Comparison of ENCODE assay signal across 10 mouse cellular contexts in genomic region chr15:89174889-89175339, GRCm38 (mm10). TPM values are rescaled to one million over a fixed set of nuclear protein-coding genes. Genes with fewer than 3 reads are reported as not detected.
A peak's percentile ranks its signal among the peaks of the same experiment; 100 is the strongest.
DNase-seq lines count a peak whose midpoint lies in the region; ATAC-seq and TF ChIP-seq lines count a peak whose summit lies in the region.
"Had no signal": no experiment of that assay in that cellular context is flagged by ENCODE, and none has a peak within 500 bp of the region (broad histone marks: within the 10 kb centered on the region; RNA-seq: fewer than 3 reads in every experiment).

No protein-coding gene starts in this region.

- H3K27me3 ChIP-seq in cerebellum, adult 2 months (ENCODE audit: control insufficient read depth, insufficient read depth, low read length), result no peaks in the 10 kb centered on the region
- no peaks in the 10 kb centered on the region for H3K27me3 ChIP-seq in lung, embryonic 16.5 days (ENCODE audit: control insufficient read depth, insufficient read depth, low read depth, low read length)
- H3K27me3 ChIP-seq in stomach, embryonic 15.5 days (replicated peaks), result no peaks in the 10 kb centered on the region

- H3K4me3 ChIP-seq in cerebellum, adult 2 months (replicated peaks; ENCODE audit: insufficient read depth, low read depth, low read length), result no peak overlapping the region
- no peak overlapping the region for H3K4me3 ChIP-seq in lung, embryonic 16.5 days (ENCODE audit: low read length)
- no peak overlapping the region for H3K4me3 ChIP-seq in stomach, embryonic 15.5 days (replicated peaks)

- peak in 1 of 2 experiments; percentile 53 for DNase-seq in cerebellum, adult 2 months
- no peak for DNase-seq in cerebellum, adult 8-10 months
- DNase-seq in lung, postnatal 14 days, result no peak
- DNase-seq in kidney, postnatal 25 days, result peak; percentile 47 to 75
- DNase-seq in adrenal gland, adult 8-10 months, result no peak
- DNase-seq in embryo, embryonic 10.5 days (ENCODE audit: low spot score), result no peak
- DNase-seq: embryo, embryonic 11 days; heart, adult 11 months had no signal

- peak overlapping the region; percentile 26; the same call in 1 of the 2 replicates for H3K9ac ChIP-seq in lung, embryonic 16.5 days (ENCODE audit: low read length)
- no peak overlapping the region for H3K9ac ChIP-seq in stomach, embryonic 15.5 days

- no peaks in the 10 kb centered on the region for H3K9me3 ChIP-seq in lung, embryonic 16.5 days (ENCODE audit: control insufficient read depth, low read length)
- no peaks in the 10 kb centered on the region for H3K9me3 ChIP-seq in stomach, embryonic 15.5 days

- no peak for TF ChIP-seq POLR2A in cerebellum, adult 2 months (IDR thresholded peaks at IDR 0.05; ENCODE audit: borderline replicate concordance, insufficient read depth, low read length)

- H3K4me1 ChIP-seq in cerebellum, adult 2 months (ENCODE audit: control insufficient read depth, insufficient read depth, low read length), result peaks cover 50% of the 10 kb centered on the region
- H3K4me1 ChIP-seq in lung, embryonic 16.5 days (replicated peaks; ENCODE audit: control insufficient read depth, insufficient read depth, low read length), result peaks cover 82% of the 10 kb centered on the region
- peaks cover 96% of the 10 kb centered on the region for H3K4me1 ChIP-seq in stomach, embryonic 15.5 days

- TF ChIP-seq CTCF in cerebellum, adult 2 months (IDR thresholded peaks at IDR 0.05; ENCODE audit: borderline replicate concordance, insufficient read depth, low read depth, low read length), result no peak

- H3K27ac ChIP-seq in cerebellum, adult 2 months (ENCODE audit: insufficient read depth, low read length), result 0 out of 2 replicates have a peak overlapping the region, but pooled peaks have one; percentile 39
- peak overlapping the region; percentile 79; the same call in 1 of the 2 replicates for H3K27ac ChIP-seq in lung, embryonic 16.5 days (ENCODE audit: low read length)
- H3K27ac ChIP-seq in stomach, embryonic 15.5 days, result peak overlapping the region; percentile 38; the same call in 1 of the 2 replicates

- no peak for ATAC-seq in lung, embryonic 16.5 days (ENCODE audit: low read depth)
- no peak for ATAC-seq in stomach, embryonic 15.5 days (ENCODE audit: insufficient read depth, low FRiP score, low read depth)

- 29% methylated on average over 11 of the region's 11 CpGs for WGBS in cerebellum, adult 2 months
- WGBS in lung, embryonic 16.5 days, result 37% methylated on average over 11 of the region's 11 CpGs
- WGBS in stomach, embryonic 15.5 days, result 53% methylated on average over 11 of the region's 11 CpGs

- no peaks in the 10 kb centered on the region; the same call in 1 of the 2 replicates for H3K36me3 ChIP-seq in lung, embryonic 16.5 days (ENCODE audit: control insufficient read depth, insufficient read depth, low read length)
- no peaks in the 10 kb centered on the region for H3K36me3 ChIP-seq in stomach, embryonic 15.5 days

- H3K4me2 ChIP-seq in lung, embryonic 16.5 days (ENCODE audit: low read depth, low read length), result peak overlapping the region; percentile 16; the same call in 1 of the 2 replicates
- H3K4me2 ChIP-seq in stomach, embryonic 15.5 days, result peak overlapping the region; percentile 99; the same call in 1 of the 2 replicates

RNA-seq across cellular contexts. Expression of gene Plxnb2, which starts 5.7 kb away (rescaled TPM):
- polyA plus RNA-seq in cerebellum, adult 2 months (2012; rRNA removed), result 127 and 141 TPM in 2 replicates
- polyA plus RNA-seq in lung, embryonic 16.5 days (2015; fragmentation: Nextera tagmentation; extraction: Ambion mirVana), result 134 and 139 TPM in 2 replicates
- polyA plus RNA-seq in stomach, embryonic 15.5 days (2015; fragmentation: Nextera tagmentation; extraction: Ambion mirVana), result 128 and 129 TPM in 2 replicates
- 100 to 1,000 TPM; 153 to 177 (median 157) TPM for total RNA-seq in adrenal gland, adult 8-10 months (2022)

RNA-seq across cellular contexts. Expression of gene Dennd6b, which starts 21.4 kb away (rescaled TPM):
- polyA plus RNA-seq in cerebellum, adult 2 months (2012; rRNA removed), result 156 and 165 TPM in 2 replicates
- polyA plus RNA-seq in lung, embryonic 16.5 days (2015; fragmentation: Nextera tagmentation; extraction: Ambion mirVana), result 12.2 and 12.5 TPM in 2 replicates
- polyA plus RNA-seq in stomach, embryonic 15.5 days (2015; fragmentation: Nextera tagmentation; extraction: Ambion mirVana), result 12.5 and 14.9 TPM in 2 replicates
- 10 to 100 TPM in 1 of 4 experiments, 1 to 10 TPM in 3; 6.9 to 13.2 (median 8.9) TPM for total RNA-seq in adrenal gland, adult 8-10 months (2022)

RNA-seq across cellular contexts. Expression of gene Mapk11, which starts 25.5 kb away (rescaled TPM):
- polyA plus RNA-seq in cerebellum, adult 2 months (2012; rRNA removed), result 58.1 and 64.1 TPM in 2 replicates
- 9.6 and 10.3 TPM in 2 replicates for polyA plus RNA-seq in lung, embryonic 16.5 days (2015; fragmentation: Nextera tagmentation; extraction: Ambion mirVana)
- 5.9 and 6.4 TPM in 2 replicates for polyA plus RNA-seq in stomach, embryonic 15.5 days (2015; fragmentation: Nextera tagmentation; extraction: Ambion mirVana)
- 1 to 10 TPM; 4.6 to 7.7 (median 6.3) TPM for total RNA-seq in adrenal gland, adult 8-10 months (2022)

RNA-seq across cellular contexts. Expression of gene Mapk12, which starts 34.4 kb away (rescaled TPM):
- polyA plus RNA-seq in cerebellum, adult 2 months (2012; rRNA removed), result 112 and 128 TPM in 2 replicates
- polyA plus RNA-seq in lung, embryonic 16.5 days (2015; fragmentation: Nextera tagmentation; extraction: Ambion mirVana), result 12.2 and 13.9 TPM in 2 replicates
- polyA plus RNA-seq in stomach, embryonic 15.5 days (2015; fragmentation: Nextera tagmentation; extraction: Ambion mirVana), result 3.8 and 4.7 TPM in 2 replicates
- total RNA-seq in adrenal gland, adult 8-10 months (2022), result 10 to 100 TPM; 10.5 to 22.7 (median 14.3) TPM

RNA-seq across cellular contexts. Expression of gene Ppp6r2, which starts 36.4 kb away (rescaled TPM):
- polyA plus RNA-seq in cerebellum, adult 2 months (2012; rRNA removed), result 240 and 262 TPM in 2 replicates
- polyA plus RNA-seq in lung, embryonic 16.5 days (2015; fragmentation: Nextera tagmentation; extraction: Ambion mirVana), result 25.7 and 26.4 TPM in 2 replicates
- polyA plus RNA-seq in stomach, embryonic 15.5 days (2015; fragmentation: Nextera tagmentation; extraction: Ambion mirVana), result 25.4 and 28.5 TPM in 2 replicates
- total RNA-seq in adrenal gland, adult 8-10 months (2022), result 10 to 100 TPM; 46.8 to 89.2 (median 66.8) TPM

Comparison
In these comparisons a context has a peak if more than half of its experiments do, and no peak if none do; other contexts are left out.
1. DNase-seq: peak in kidney, postnatal 25 days (2 of 2); none in cerebellum, adult 8-10 months (single experiment), lung, postnatal 14 days (single experiment), adrenal gland, adult 8-10 months (single experiment) and embryo, embryonic 10.5 days (single experiment).
2. Peak in every context shown above with its lines, with median percentiles within 50 percentile points of each other: H3K27ac ChIP-seq.